Mouse (Mus musculus): ENCODE measurements around the gene Syf2. TPM values are rescaled to one million over a fixed set of nuclear protein-coding genes. Genes with fewer than 3 reads are reported as not detected.
A peak's percentile ranks its signal among the peaks of the same experiment; 100 is the strongest.
"Not testable (repeated sequence)": the region's sequence is repeated elsewhere in the genome, so short reads cannot be mapped to it uniquely, and the experiment has no call there.

Syf2 gene
- total and polyA plus RNA-seq, 2 experiments from 2014 or later, result 53.3 to 75.0 TPM

DNA sequence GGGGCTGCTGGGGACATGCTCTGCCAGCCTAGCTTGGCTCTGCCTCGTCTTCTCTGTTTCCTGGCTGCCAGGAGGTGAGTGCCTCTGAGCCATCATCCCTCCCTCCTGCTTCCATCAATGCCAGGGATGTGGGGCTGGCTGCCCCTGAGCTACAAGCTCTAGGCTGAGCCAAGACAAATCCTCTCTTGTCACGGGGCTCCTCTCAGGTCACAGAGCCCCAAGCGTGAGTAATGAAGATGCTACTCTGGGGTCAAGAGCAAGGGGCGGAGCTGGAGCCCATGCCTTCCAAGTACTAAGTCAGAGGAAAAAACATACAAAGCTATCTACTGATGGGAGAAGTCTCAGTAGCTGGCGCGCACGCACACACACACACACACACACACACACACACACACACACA, 27.7 kb upstream of the Syf2 start:
- H3K4me1 ChIP-seq (ENCODE audit: insufficient read depth), result no peaks in the 10 kb centered on the region

GRCm38 (mm10) chr4:134911406-134911805, 19.3 kb upstream of the Syf2 start:
- H3K27me3 ChIP-seq (ENCODE audit: insufficient read depth, low read length); DNase-seq; H3K9ac ChIP-seq; ATAC-seq; H3K27ac ChIP-seq (ENCODE audit: low read depth, low read length); H3K4me2 ChIP-seq (ENCODE audit: low read depth); H3K9me3 ChIP-seq (ENCODE audit: low read length); H3K4me3 ChIP-seq (ENCODE audit: low read depth, low read length); H3K4me1 ChIP-seq (ENCODE audit: insufficient read depth): not testable (repeated sequence)
- peaks cover 45% of the 10 kb centered on the region for H3K36me3 ChIP-seq (ENCODE audit: insufficient read depth)
- WGBS, result 97% methylated on average over 6 of the region's 8 CpGs

More for the DNA sequence above, 27.7 kb upstream of the Syf2 start:
- no peak overlapping the region for H3K4me3 ChIP-seq (ENCODE audit: low read depth, low read length)
- DNase-seq (no peak), ATAC-seq (no peak)
- no peak overlapping the region for H3K4me2 ChIP-seq (ENCODE audit: low read depth)
- H3K36me3 ChIP-seq (ENCODE audit: insufficient read depth), result peaks cover 94% of the 10 kb centered on the region
- H3K27me3 ChIP-seq (ENCODE audit: insufficient read depth, low read length), result no peaks in the 10 kb centered on the region
- WGBS, result 77% methylated on average over 7 of the region's 7 CpGs
- no peak overlapping the region for H3K27ac ChIP-seq (ENCODE audit: low read depth, low read length)
- no peak for TF ChIP-seq CTCF (IDR thresholded peaks at IDR 0.05; ENCODE audit: low read depth)
- H3K9me3 ChIP-seq (ENCODE audit: low read length), result no peaks in the 10 kb centered on the region
- no peak overlapping the region for H3K9ac ChIP-seq

- Histone ChIP-seq H3K9me3 (ENCODE audit: low read length) (no peaks in the 10 kb centered on the region), H3K27ac (ENCODE audit: low read depth, low read length) (no peak overlapping the region), H3K36me3 (ENCODE audit: insufficient read depth) (peaks cover 25% of the 10 kb centered on the region), H3K4me1 (ENCODE audit: insufficient read depth) (0 out of 2 replicates have a peak, but pooled peaks cover 4% of the 10 kb centered on the region), H3K4me3 (ENCODE audit: low read depth, low read length) (peak overlapping the region; percentile 79), H3K27me3 (ENCODE audit: insufficient read depth, low read length) (no peaks in the 10 kb centered on the region), H3K4me2 (ENCODE audit: low read depth) (peak overlapping the region; percentile 58), H3K9ac (0 out of 2 replicates have a peak overlapping the region, but pooled peaks have one; percentile 80)
- 33% methylated on average over 3 of the region's 3 CpGs for WGBS
- ATAC-seq, result no peak
- peak; percentile 79 for TF ChIP-seq CTCF (IDR thresholded peaks at IDR 0.05; ENCODE audit: low read depth)
- DNase-seq, result peak; percentile 76
Measured at GRCm38 (mm10) chr4:134913413-134913812, 17.3 kb upstream of the Syf2 start.

DNA sequence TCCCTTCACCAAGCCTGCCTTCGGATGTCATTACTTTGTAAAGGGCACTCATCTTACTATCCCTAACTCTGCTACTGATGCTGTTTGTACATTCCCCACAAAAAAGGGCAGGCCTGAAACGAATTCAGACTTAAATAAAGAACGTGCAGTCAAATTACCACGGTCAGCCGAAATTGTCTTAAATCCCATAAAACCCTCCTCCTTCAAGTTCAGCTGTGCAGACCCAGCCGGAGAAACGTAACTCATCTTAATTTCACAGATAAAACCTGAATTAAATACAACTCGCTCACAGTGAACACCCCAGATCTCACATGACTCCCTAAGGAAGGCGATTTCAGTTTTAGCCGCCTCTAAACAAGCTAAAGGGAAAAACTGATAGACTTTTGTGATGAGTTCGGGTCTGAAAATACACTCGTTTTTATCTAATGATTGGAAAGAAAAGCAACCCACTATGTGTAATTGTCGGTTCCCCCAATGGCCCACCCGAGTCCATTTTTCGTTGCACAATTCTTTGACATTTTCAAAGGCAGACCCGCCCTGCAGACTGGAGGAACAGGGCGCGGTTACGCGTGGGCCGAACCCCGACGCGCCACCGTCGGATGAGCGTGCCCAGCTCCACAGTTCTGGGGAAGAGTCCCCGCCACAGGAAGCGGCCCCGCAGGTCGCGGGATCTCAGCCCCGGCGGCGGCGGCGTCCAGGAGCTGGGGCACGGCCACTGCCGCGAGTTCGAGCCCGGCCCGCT, 16.4 kb upstream of the Syf2 start:
- Histone ChIP-seq H3K27me3 (ENCODE audit: insufficient read depth, low read length) (no peaks in the 10 kb centered on the region), H3K4me2 (ENCODE audit: low read depth) (peak overlapping the region; percentile 58), H3K4me1 (ENCODE audit: insufficient read depth) (0 out of 2 replicates have a peak, but pooled peaks cover 4% of the 10 kb centered on the region), H3K9me3 (ENCODE audit: low read length) (no peaks in the 10 kb centered on the region), H3K27ac (ENCODE audit: low read depth, low read length) (peak overlapping the region; percentile 94), H3K9ac (peak overlapping the region; percentile 80), H3K36me3 (ENCODE audit: insufficient read depth) (peaks cover 16% of the 10 kb centered on the region), H3K4me3 (ENCODE audit: low read depth, low read length) (peak overlapping the region; percentile 79)
- peak; percentile 62 for ATAC-seq
- no peak for DNase-seq
- 2% methylated on average over 43 of the region's 43 CpGs for WGBS
- no peak for TF ChIP-seq CTCF (IDR thresholded peaks at IDR 0.05; ENCODE audit: low read depth)

GRCm38 (mm10) chr4:134914864-134915209, 15.9 kb upstream of the Syf2 start, which contains the start of gene Tmem50a:
Tmem50a (minus strand) TSS chr4:134915024.
- no peaks in the 10 kb centered on the region for H3K27me3 ChIP-seq (ENCODE audit: insufficient read depth, low read length)
- peak within 1 kb of the TSS; percentile 79 for H3K4me3 ChIP-seq (ENCODE audit: low read depth, low read length)
- H3K9ac ChIP-seq, result peak within 1 kb of the TSS; percentile 80
- WGBS, result under 1% methylated on average over 25 of the region's 25 CpGs
- H3K9me3 ChIP-seq (ENCODE audit: low read length), result no peaks in the 10 kb centered on the region
- peak within 1 kb of the TSS; percentile 94 for H3K27ac ChIP-seq (ENCODE audit: low read depth, low read length)
- H3K4me2 ChIP-seq (ENCODE audit: low read depth), result peak within 1 kb of the TSS; percentile 58
- ATAC-seq (peak; percentile 96), DNase-seq (peak; percentile 95)
- H3K36me3 ChIP-seq (ENCODE audit: insufficient read depth), result peaks cover 13% of the 10 kb centered on the region; the same call in 1 of the 2 replicates
- no peak for TF ChIP-seq CTCF (IDR thresholded peaks at IDR 0.05; ENCODE audit: low read depth)
- 0 out of 2 replicates have a peak, but pooled peaks cover 4% of the 10 kb centered on the region for H3K4me1 ChIP-seq (ENCODE audit: insufficient read depth)

DNA sequence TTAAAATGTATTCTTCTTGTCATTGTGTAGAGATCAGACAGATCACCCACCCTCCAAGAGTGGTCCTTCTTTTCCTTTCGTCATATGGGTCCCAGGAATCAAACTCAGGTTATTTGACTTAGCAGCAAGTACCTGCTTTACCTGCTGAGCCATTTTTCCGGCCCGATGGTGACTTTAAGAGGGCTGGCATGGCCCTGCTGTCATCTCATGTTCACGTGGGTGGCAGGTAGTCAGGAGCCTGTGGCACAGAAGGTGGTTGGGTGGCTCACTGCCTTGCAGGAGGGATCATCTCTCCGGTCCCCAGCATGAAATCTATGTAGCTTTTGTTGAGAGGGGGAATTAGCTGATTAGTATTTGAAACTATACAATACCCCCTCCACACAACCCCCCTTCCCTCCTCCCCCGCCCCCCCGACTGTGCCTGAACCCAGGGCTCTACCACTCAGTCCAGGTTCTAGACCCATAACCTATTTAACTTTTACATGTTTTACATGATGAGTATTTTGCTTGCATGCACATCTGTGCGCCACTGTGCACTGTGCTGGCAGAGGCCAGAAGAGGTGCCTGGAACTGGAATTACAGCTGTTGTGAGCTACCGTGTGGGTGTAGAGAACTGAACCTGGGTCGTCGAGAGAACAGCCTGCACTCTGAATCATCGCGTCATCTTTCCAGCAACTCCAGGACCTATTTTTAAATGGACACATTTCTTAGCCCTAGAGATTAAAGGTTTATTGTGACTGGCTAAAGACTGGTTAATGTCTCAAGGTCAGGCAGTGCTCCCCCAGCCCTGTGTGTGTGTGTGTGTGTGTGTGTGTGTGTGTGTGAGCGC, 15.3 kb upstream of the Syf2 start:
- TF ChIP-seq CTCF (IDR thresholded peaks at IDR 0.05; ENCODE audit: low read depth), result no peak
- Histone ChIP-seq H3K9me3 (ENCODE audit: low read length) (no peaks in the 10 kb centered on the region), H3K36me3 (ENCODE audit: insufficient read depth) (peaks cover 11% of the 10 kb centered on the region; the same call in 1 of the 2 replicates), H3K4me1 (ENCODE audit: insufficient read depth) (0 out of 2 replicates have a peak, but pooled peaks cover 4% of the 10 kb centered on the region), H3K27me3 (ENCODE audit: insufficient read depth, low read length) (no peaks in the 10 kb centered on the region), H3K9ac (peak overlapping the region; percentile 80), H3K4me2 (ENCODE audit: low read depth) (peak overlapping the region; percentile 58), H3K27ac (ENCODE audit: low read depth, low read length) (peak overlapping the region; percentile 94; the same call in 1 of the 2 replicates), H3K4me3 (ENCODE audit: low read depth, low read length) (peak overlapping the region; percentile 79)
- DNase-seq (no peak), ATAC-seq (peak; percentile 23)
- 52% methylated on average over 14 of the region's 14 CpGs for WGBS
